Mouse (Mus musculus) heart, embryonic 14.5 days (tissue): ENCODE measurements at regions not wholly inside any gene's neighbourhood (a gene's known extent, or its start where the extent isn't known, plus 50 kb on each side); places are given as distances from the start of the nearest gene placed in this dataset.

ENCODE experiments used
- ATAC-seq: fragments of 200-750 bp; cut with Nextera tagmentation; 2 replicates; pipeline ENCODE4 v1.8.0; 2017; ENCODE audit warnings: low read depth, moderate TSS enrichment; ENCODE audit not compliant: insufficient number of reproducible peaks, insufficient read depth, low FRiP score
- H3K27ac ChIP-seq, 2 experiments: fragments of 200-500 bp in 1 of 2; fragments of 300-500 bp in 1 of 2; sonication (generic) in 1 of 2; replicated peaks in 1 of 2; 2 replicates each; pipeline ENCODE4 v1.5.1; 2012 to 2014; ENCODE audit warnings: low read depth in 2 of 2, low read length in 2 of 2, control low read depth in 1 of 2, mild to moderate bottlenecking in 1 of 2, mixed read lengths in 1 of 2; ENCODE audit not compliant: control insufficient read depth in 1 of 2, insufficient read depth in 1 of 2
- H3K27me3 ChIP-seq: fragments of 300-500 bp; sonication (generic); 2 replicates; pipeline ENCODE4 v1.6.1; 2014; ENCODE audit warnings: mild to moderate bottlenecking, low read length, control low read depth; ENCODE audit not compliant: control insufficient read depth, insufficient read depth
- H3K36me3 ChIP-seq: fragments of 300-500 bp; sonication (generic); 2 replicates; pipeline ENCODE4 v1.6.1; 2014; ENCODE audit warnings: mild to moderate bottlenecking, control low read depth, low read length, mixed read lengths; ENCODE audit not compliant: control insufficient read depth, insufficient read depth
- H3K4me1 ChIP-seq, 2 experiments: fragments of 200-500 bp in 1 of 2; fragments of 300-500 bp in 1 of 2; sonication (generic) in 1 of 2; 2 replicates each; pipeline ENCODE4 v1.6.1; 2012 to 2014; ENCODE audit warnings: low read length in 2 of 2, control low read depth in 1 of 2, mixed read lengths in 1 of 2; ENCODE audit not compliant: control insufficient read depth in 2 of 2, insufficient read depth in 2 of 2
- H3K4me2 ChIP-seq: fragments of 300-500 bp; sonication (generic); 2 replicates; pipeline ENCODE4 v1.6.1; 2014; ENCODE audit warnings: mild to moderate bottlenecking, low read length
- H3K4me3 ChIP-seq, 2 experiments: fragments of 200-500 bp in 1 of 2; fragments of 300-500 bp in 1 of 2; sonication (generic) in 1 of 2; 2 replicates each; pipeline ENCODE4 v1.5.1; 2012 to 2014; ENCODE audit warnings: low read length in 2 of 2, mild to moderate bottlenecking in 2 of 2, control low read depth in 1 of 2, low read depth in 1 of 2, moderate library complexity in 1 of 2; ENCODE audit not compliant: control insufficient read depth in 1 of 2, insufficient read depth in 1 of 2
- H3K9ac ChIP-seq: fragments of 300-500 bp; sonication (generic); 2 replicates; pipeline ENCODE4 v1.6.1; 2014; ENCODE audit warnings: mild to moderate bottlenecking, low read length
- H3K9me3 ChIP-seq: fragments of 300-500 bp; sonication (generic); 2 replicates; pipeline ENCODE4 v1.6.1; 2016; ENCODE audit warnings: low read length, control low read depth; ENCODE audit not compliant: control insufficient read depth
- WGBS: fragments of 180-500 bp; shearing (Covaris S2); extraction: QIAGEN DNeasy Blood & Tissue Kit; methylation state at CpG from one replicate; pipeline ENCODE4 v1.1.7; 2014; 5-methylcytosine and 5-hydroxymethylcytosine counted together

- Histone ChIP-seq H3K4me1 (no peaks in the 10 kb centered on the region), H3K36me3 (no peaks in the 10 kb centered on the region), H3K27ac (no peak overlapping the region), H3K4me2 (no peak overlapping the region), H3K27me3 (no peaks in the 10 kb centered on the region), H3K9me3 (no peaks in the 10 kb centered on the region), H3K4me3 (no peak overlapping the region), H3K9ac (no peak overlapping the region)
- 53% methylated on average over 3 of the region's 3 CpGs for whole genome bisulfite sequencing
- ATAC-seq: no peak
These were observed 385.5 kb downstream of the Insc start for GRCm38 (mm10) chr7:115129001-115129400.

DNA sequence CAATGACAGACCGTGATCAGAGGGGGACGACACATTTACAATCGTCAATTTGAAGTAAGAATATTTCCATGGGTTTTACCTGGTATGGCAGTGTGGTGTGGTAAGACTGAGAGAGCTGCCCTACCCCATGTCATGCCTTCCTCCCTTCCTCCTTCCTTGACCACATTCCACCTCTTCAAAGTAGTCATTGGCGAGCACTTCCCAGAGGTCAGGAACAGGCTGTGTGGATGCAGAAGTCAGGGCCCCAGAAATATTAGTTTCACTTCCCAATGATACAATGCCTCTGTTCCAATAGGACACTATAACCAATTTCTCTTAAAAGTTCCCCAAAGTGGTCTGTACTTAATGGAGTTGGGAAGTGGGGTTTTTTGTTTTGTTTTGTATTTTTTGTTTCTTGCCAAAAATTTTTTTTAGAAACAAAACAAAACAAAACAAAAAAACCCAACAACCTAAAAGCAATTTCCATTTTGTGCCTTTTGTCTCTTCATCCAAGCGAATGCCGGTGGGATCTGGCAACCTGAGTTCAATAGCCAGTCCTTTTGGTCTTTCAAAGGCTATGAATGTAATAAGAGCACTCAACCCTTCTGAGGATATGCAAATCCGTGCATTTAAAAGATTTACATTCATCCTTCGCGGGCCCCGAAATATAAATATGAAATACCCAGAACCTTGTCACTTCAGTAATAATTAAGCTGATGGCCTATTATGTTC lies 387.9 kb downstream of the Insc start:
- Histone ChIP-seq H3K4me3 (no peak overlapping the region), H3K9me3 (no peaks in the 10 kb centered on the region), H3K4me2 (no peak overlapping the region), H3K4me1 (peaks cover 4 to 8% of the 10 kb centered on the region in 2 experiments; a peak in 3 of 4 replicates), H3K27ac (no peak overlapping the region), H3K9ac (no peak overlapping the region), H3K27me3 (no peaks in the 10 kb centered on the region), H3K36me3 (no peaks in the 10 kb centered on the region)
- no peak for ATAC-seq
- WGBS: 87% methylated on average over 10 of the region's 10 CpGs

DNA sequence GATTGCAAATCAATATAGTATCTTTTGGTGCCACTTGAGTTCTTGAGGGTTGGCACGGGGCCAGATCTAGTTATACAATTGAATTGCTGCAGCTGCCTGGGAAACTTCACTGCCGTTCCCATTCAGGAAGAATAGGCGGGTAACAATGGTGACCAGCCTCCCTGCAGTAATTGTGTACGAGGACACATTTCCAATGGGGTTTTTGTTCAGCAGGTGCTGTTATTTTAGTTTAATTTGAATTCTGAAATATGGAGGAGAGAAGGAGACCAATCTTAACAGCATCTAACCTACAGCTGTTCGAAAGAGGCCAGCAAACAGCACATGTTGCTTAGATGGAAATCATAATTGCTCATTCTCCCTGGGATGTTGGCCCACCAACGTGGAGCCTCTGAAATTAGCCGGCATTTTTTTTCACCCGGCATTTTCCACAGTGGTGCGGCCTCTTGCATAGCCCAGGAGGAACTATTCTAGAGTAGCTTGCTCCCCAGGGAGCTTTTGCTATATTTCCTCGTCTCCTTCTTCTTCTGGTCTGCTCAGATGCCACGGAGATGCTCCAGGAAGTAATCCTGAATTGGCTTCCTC lies 388.6 kb downstream of the Insc start:
- H3K9ac ChIP-seq: no peak overlapping the region
- 59% methylated on average over 11 of the region's 11 CpGs for WGBS
- peaks cover 4 to 8% of the 10 kb centered on the region in 2 experiments; a peak in 3 of 4 replicates for H3K4me1 ChIP-seq

DNA sequence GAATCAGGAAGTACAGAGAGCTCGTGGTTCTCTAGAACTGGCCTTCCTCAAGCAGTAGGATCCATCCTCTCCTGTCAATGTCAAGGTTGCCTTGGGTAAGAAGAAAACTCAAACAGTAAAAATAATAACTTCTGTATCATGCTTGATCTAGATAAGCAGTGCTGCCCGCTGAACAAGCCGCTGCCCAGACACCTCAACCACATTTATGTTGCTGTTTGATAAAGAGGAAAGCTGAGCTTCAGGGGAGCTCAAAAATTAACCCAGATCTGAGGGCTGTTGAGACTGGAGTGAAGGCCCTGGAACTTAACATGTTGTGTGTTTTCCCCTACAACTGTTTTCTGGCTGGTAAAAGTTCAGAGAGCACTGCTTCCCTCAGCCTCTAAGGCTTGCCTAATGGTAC lies 389.1 kb downstream of the Insc start:
- no peak for ATAC-seq
- WGBS: 64% methylated on average over 3 of the region's 3 CpGs

More for the DNA sequence above, 388.6 kb downstream of the Insc start:
- Histone ChIP-seq H3K4me3 (no peak overlapping the region), H3K27ac (no peak overlapping the region), H3K9me3 (no peaks in the 10 kb centered on the region), H3K27me3 (no peaks in the 10 kb centered on the region), H3K36me3 (no peaks in the 10 kb centered on the region), H3K4me2 (no peak overlapping the region)
- ATAC-seq: no peak

GRCm38 (mm10) chr7:115134926-115135575 lies 391.6 kb downstream of the Insc start:
- 65% methylated on average over 3 of the region's 3 CpGs for WGBS
- Histone ChIP-seq H3K9me3 (no peaks in the 10 kb centered on the region), H3K36me3 (no peaks in the 10 kb centered on the region), H3K27ac (no peak overlapping the region), H3K9ac (no peak overlapping the region), H3K4me3 (no peak overlapping the region), H3K4me2 (no peak overlapping the region), H3K27me3 (no peaks in the 10 kb centered on the region), H3K4me1 (peaks cover 4 to 14% of the 10 kb centered on the region in 2 experiments)
- ATAC-seq: 0 out of 2 replicates have a peak, but pooled peaks have one; percentile 47

More for the DNA sequence above, 389.1 kb downstream of the Insc start:
- Histone ChIP-seq H3K4me2 (no peak overlapping the region), H3K9me3 (no peaks in the 10 kb centered on the region), H3K27ac (no peak overlapping the region), H3K36me3 (no peaks in the 10 kb centered on the region), H3K27me3 (no peaks in the 10 kb centered on the region), H3K4me3 (no peak overlapping the region), H3K9ac (no peak overlapping the region), H3K4me1 (peaks cover 4 to 14% of the 10 kb centered on the region in 2 experiments)

DNA sequence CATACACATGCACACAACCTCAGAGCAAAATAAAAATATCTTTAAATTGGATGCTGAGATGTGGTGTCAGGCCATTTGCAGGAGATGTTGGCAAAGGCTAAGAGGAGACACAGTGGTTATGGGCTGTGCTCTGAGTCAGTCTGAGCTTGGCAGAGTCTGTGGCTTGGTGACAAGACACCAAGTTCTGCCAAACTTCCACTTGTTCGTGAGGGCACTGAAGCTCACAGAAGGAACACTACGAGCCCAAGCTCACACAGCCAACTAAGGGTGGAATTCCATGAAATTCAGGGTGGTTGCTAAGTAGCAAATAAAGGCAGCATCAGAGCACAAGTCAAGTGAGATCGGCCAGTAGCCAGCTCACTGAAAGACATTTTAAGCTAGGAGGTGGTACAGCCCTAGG lies 396.8 kb downstream of the Insc start:
- H3K9me3 ChIP-seq: no peaks in the 10 kb centered on the region
- ATAC-seq: no peak
- H3K27me3 ChIP-seq: no peaks in the 10 kb centered on the region
- H3K36me3 ChIP-seq: no peaks in the 10 kb centered on the region
- no peak overlapping the region for H3K4me2 ChIP-seq
- H3K9ac ChIP-seq: no peak overlapping the region
- WGBS: 83% methylated on average over 3 of the region's 3 CpGs
- H3K4me3 ChIP-seq: no peak overlapping the region
- peaks cover 0 to 6% of the 10 kb centered on the region in 2 experiments; a peak in 1 of 4 replicates for H3K4me1 ChIP-seq
- H3K27ac ChIP-seq: no peak overlapping the region

- Histone ChIP-seq H3K4me1 (peaks cover 0 to 5% of the 10 kb centered on the region in 2 experiments; a peak in 1 of 4 replicates), H3K27me3 (no peaks in the 10 kb centered on the region), H3K4me3 (no peak overlapping the region), H3K4me2 (no peak overlapping the region), H3K9me3 (no peaks in the 10 kb centered on the region), H3K9ac (no peak overlapping the region), H3K27ac (no peak overlapping the region), H3K36me3 (no peaks in the 10 kb centered on the region)
- WGBS: 81% methylated on average over 2 of the region's 2 CpGs
- ATAC-seq: no peak
These were observed 398.7 kb downstream of the Insc start for GRCm38 (mm10) chr7:115142163-115142562.
